Mouse (Mus musculus) retina, postnatal 1 day (tissue): ENCODE measurements around the gene Il1rl2.

Source experiments
- DNase-seq: peaks from one replicate; pipeline ENCODE4 v3.0.0-alpha.2; 2012

Gene Il1rl2

GRCm38 (mm10) chr1:40382841-40383240 is 58.4 kb downstream of the Il1rl2 start:
- no peak for DNase-seq

DNA sequence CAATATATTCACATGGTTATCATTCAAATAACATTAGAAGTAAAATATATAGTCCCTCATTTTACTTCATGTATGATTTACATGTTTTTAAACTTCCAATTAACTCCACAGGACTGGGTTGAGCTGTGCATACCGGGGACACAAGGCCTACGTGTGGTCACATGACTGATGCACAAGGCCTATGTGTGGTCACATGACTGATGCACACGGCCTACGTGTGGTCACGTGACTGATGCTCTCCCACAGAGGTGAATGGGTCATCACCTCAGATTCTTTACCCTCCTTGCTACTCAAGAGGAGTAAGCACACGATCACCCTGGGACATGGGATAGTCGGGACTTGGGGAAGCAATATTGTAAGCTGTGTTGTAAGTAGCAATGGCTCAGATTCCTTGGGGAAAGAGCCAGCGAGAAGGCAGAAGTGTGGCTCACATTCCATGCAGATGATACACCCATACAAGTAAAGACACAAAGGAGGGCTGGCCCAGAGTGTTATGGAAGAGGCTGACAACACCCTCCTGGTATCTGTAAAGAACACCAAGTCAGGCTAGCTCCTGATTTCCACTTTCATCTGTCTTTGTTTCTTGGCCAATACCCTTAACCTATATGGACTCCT is 60.6 kb downstream of the Il1rl2 start:
- DNase-seq: no peak

DNA sequence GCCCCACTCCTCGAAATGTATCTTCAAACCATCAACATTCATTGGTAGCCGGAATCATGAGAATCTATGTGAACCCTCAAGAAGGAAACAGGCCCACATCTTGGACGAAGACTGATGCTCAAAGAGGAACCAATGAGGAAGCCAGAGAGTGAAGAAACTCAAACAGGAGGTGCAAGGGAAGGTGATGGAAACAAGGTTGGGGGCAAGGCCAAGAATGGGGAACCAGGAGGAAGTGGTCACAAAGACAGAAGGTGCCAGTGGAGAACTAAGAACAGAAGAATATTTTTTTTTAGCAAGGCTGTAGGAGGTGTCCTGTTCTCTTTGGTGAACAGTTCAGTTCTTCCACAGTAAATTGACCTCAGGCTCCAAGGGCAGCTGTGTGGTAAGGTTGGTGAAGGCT is 67.0 kb downstream of the Il1rl2 start:
- DNase-seq: no peak

DNA sequence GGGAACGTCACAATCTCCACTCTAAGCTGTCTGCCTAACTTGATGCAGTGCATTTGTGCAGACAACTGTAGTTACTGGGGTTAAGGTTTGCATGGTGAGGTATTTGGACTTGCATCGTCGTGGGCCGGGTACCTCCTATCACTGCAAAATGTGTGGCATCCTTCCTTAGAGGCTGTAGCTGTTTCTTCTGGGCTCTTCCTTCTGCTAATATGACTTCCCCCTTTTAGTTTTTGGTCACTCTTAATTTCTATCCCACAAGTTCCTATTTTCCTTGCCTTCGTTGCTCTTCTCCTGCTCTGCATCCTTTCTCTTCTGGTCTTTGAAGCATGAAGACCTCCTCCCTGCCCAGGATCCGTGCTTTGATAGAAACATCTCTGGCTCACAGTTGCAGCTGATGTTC is 68.1 kb downstream of the Il1rl2 start:
- DNase-seq: no peak

- DNase-seq: no peak
These were observed 68.8 kb downstream of the Il1rl2 start for GRCm38 (mm10) chr1:40393214-40393613.

GRCm38 (mm10) chr1:40399639-40400038 is 75.2 kb downstream of the Il1rl2 start:
- no peak for DNase-seq

- DNase-seq: no peak
These were observed 80.3 kb downstream of the Il1rl2 start for GRCm38 (mm10) chr1:40404682-40405081.

GRCm38 (mm10) chr1:40409882-40410281 is 85.5 kb downstream of the Il1rl2 start:
- DNase-seq: no peak

DNA sequence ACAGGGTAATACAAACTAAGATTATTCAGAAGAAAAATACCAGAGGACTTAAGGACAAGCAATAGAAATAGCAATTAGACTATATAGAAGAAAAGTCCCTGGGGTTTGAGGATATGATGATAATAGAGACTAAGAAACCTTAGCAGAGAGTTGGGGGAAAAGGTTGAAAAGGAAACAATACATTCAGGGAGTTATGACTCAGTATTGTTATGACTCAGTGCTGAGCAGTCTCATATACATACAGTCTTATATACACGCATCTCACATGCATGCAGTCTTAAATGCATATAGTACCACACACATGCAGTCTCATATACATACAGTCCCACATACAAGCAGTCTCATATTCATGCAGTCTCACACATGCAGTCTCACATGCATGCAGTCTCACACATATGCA is 88.6 kb downstream of the Il1rl2 start:
- no peak for DNase-seq

DNA sequence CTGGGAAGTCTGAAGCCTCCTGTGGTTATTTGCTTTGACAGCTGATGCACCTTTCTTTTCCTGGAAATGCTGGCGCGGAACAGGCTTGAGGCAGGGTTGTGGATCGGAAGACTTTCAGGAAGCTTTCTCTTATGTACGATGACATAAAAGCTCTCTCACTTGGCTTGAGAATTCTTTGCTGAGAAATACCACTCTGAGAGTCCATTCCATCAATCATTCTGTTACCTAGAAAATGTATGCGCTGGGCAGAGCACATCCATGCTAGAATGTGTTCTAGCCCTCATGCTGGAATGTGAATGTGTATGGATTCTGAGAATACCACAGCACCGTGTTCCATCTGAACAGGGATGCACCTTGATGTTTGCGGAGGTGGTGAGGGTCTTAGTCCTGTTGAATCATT is 89.9 kb downstream of the Il1rl2 start:
- DNase-seq: peak; percentile 16

GRCm38 (mm10) chr1:40414863-40415656 is 90.7 kb downstream of the Il1rl2 start:
- no peak for DNase-seq

GRCm38 (mm10) chr1:40417034-40417433 is 92.6 kb downstream of the Il1rl2 start:
- no peak for DNase-seq
